Mouse (Mus musculus) midbrain, embryonic 14.5 days (tissue): ENCODE measurements around the gene Olfr1427. TPM values are rescaled to one million over a fixed set of nuclear protein-coding genes. Genes with fewer than 3 reads are reported as not detected.
"Not testable (repeated sequence)": the region's sequence is repeated elsewhere in the genome, so short reads cannot be mapped to it uniquely, and the experiment has no call there.

ENCODE experiments used
- ATAC-seq: fragments of 200-750 bp; cut with Nextera tagmentation; 2 replicates; pipeline ENCODE4 v1.8.0; 2017; ENCODE audit warnings: moderate number of reproducible peaks, moderate library complexity; ENCODE audit not compliant: low FRiP score, low TSS enrichment
- DNase-seq: peaks from one replicate; pipeline ENCODE4 v3.0.0-alpha.2; 2015
- H3K27ac ChIP-seq: fragments of 300-500 bp; sonication (generic); replicated peaks from 2 replicates; pipeline ENCODE4 v1.5.1; 2014; ENCODE audit warnings: mild to moderate bottlenecking, low read depth, low read length, moderate library complexity
- H3K27me3 ChIP-seq: fragments of 300-500 bp; sonication (generic); 2 replicates; pipeline ENCODE4 v1.6.1; 2014; ENCODE audit warnings: low read length, control low read depth, mixed read lengths; ENCODE audit not compliant: control insufficient read depth, insufficient read depth
- H3K36me3 ChIP-seq: fragments of 300-500 bp; sonication (generic); 2 replicates; pipeline ENCODE4 v1.6.1; 2014; ENCODE audit warnings: low read length, control low read depth; ENCODE audit not compliant: control insufficient read depth, insufficient read depth
- H3K4me1 ChIP-seq: fragments of 300-500 bp; sonication (generic); 2 replicates; pipeline ENCODE4 v1.6.1; 2014; ENCODE audit warnings: mild to moderate bottlenecking, antibody characterized with exemption, low read length, control low read depth; ENCODE audit not compliant: control insufficient read depth, insufficient read depth
- H3K4me2 ChIP-seq: fragments of 300-500 bp; sonication (generic); 2 replicates; pipeline ENCODE4 v1.6.1; 2014; ENCODE audit warnings: mild to moderate bottlenecking, low read length, moderate library complexity
- H3K4me3 ChIP-seq: fragments of 300-500 bp; sonication (generic); replicated peaks from 2 replicates; pipeline ENCODE4 v1.5.1; 2014; ENCODE audit warnings: low read depth, low read length
- H3K9ac ChIP-seq: fragments of 300-500 bp; sonication (generic); replicated peaks from 2 replicates; pipeline ENCODE4 v1.6.1; 2014; ENCODE audit warnings: mild to moderate bottlenecking, low read length, moderate library complexity
- H3K9me3 ChIP-seq: fragments of 300-500 bp; sonication (generic); 2 replicates; pipeline ENCODE4 v1.6.1; 2016; ENCODE audit warnings: low read length, control low read depth, mixed read lengths; ENCODE audit not compliant: control insufficient read depth
- WGBS: fragments of 180-500 bp; shearing (Covaris S2); extraction: QIAGEN DNeasy Blood & Tissue Kit; methylation state at CpG from one replicate; pipeline ENCODE4 v1.1.7; 2014; 5-methylcytosine and 5-hydroxymethylcytosine counted together
- polyA plus RNA-seq: library from polyadenylated mRNA; unstranded; fragments of >200 nt; fragmentation: Nextera tagmentation; extraction: Ambion mirVana; gene quantifications from 2 replicates; pipeline ENCODE4 v1.2.1, GENCODE M21; 2014

Gene Olfr1427
- polyA plus RNA-seq, 1 experiment from 2014 or later = not detected

GRCm38 (mm10) chr19:12091913-12092312, 11.2 kb downstream of the Olfr1427 start, which contains the start of gene Olfr1426:
Gene Olfr1426, minus strand, starts transcription at chr19:12092013.
- Histone ChIP-seq H3K4me1 (no peaks in the 10 kb centered on the region), H3K4me3 (no peak within 1 kb of the TSS), H3K27me3 (no peaks in the 10 kb centered on the region), H3K9ac (no peak within 1 kb of the TSS), H3K9me3 (no peaks in the 10 kb centered on the region), H3K27ac (no peak within 1 kb of the TSS), H3K4me2 (no peak within 1 kb of the TSS), H3K36me3 (no peaks in the 10 kb centered on the region)
- DNase-seq = no peak
- WGBS = 80% methylated on average over 1 of the region's 1 CpGs
- ATAC-seq = no peak

- H3K9me3 ChIP-seq, DNase-seq, H3K9ac ChIP-seq, H3K4me3 ChIP-seq, H3K27me3 ChIP-seq, H3K27ac ChIP-seq, H3K4me1 ChIP-seq, ATAC-seq, H3K4me2 ChIP-seq, H3K36me3 ChIP-seq: not testable (repeated sequence)
- WGBS = 79% methylated on average over 4 of the region's 4 CpGs
These were observed 25.5 kb downstream of the Olfr1427 start, which contains the start of gene Olfr1425 for GRCm38 (mm10) chr19:12077631-12078030. Gene Olfr1425, minus strand, starts transcription at chr19:12077731.

GRCm38 (mm10) chr19:12069546-12069945, 33.6 kb downstream of the Olfr1427 start:
- WGBS = 91% methylated on average over 1 of the region's 1 CpGs
- not testable (repeated sequence) for H3K27me3 ChIP-seq, ATAC-seq, H3K4me2 ChIP-seq, H3K9me3 ChIP-seq, DNase-seq, H3K4me1 ChIP-seq, H3K36me3 ChIP-seq, H3K4me3 ChIP-seq, H3K9ac ChIP-seq, H3K27ac ChIP-seq

- 85% methylated on average over 1 of the region's 1 CpGs for WGBS
- H3K4me1 ChIP-seq, H3K4me3 ChIP-seq, H3K36me3 ChIP-seq, H3K27ac ChIP-seq, DNase-seq, ATAC-seq, H3K9me3 ChIP-seq, H3K4me2 ChIP-seq, H3K27me3 ChIP-seq, H3K9ac ChIP-seq: not testable (repeated sequence)
These were observed 35.3 kb downstream of the Olfr1427 start for GRCm38 (mm10) chr19:12067806-12068205.

- not testable (repeated sequence) for H3K27me3 ChIP-seq, H3K9me3 ChIP-seq, H3K9ac ChIP-seq, H3K36me3 ChIP-seq, H3K27ac ChIP-seq, H3K4me3 ChIP-seq, H3K4me1 ChIP-seq, ATAC-seq, DNase-seq, H3K4me2 ChIP-seq
- WGBS = 83% methylated on average over 1 of the region's 1 CpGs
These were observed 40.6 kb downstream of the Olfr1427 start, which contains the start of gene Olfr1424 for GRCm38 (mm10) chr19:12062582-12062981. Gene Olfr1424, minus strand, starts transcription at chr19:12062682.

Other genes starting within 250 kb of the Olfr1427 start
- not detected in 2 replicates for gene Olfr1418, start 242.3 kb downstream of the Olfr1427 start, polyA plus RNA-seq
- gene Olfr1419, start 228.2 kb downstream of the Olfr1427 start, polyA plus RNA-seq = not detected in 2 replicates
- gene Olfr1420, start 216.8 kb downstream of the Olfr1427 start, polyA plus RNA-seq = 0.15 TPM in 1 of 2 replicates, not detected in the other
- gene Patl1, start 190.9 kb downstream of the Olfr1427 start, polyA plus RNA-seq = 19.1 and 23.1 TPM in 2 replicates
- 6.7 and 8.0 TPM in 2 replicates for gene Osbp, start 137.4 kb downstream of the Olfr1427 start, polyA plus RNA-seq
- gene Olfr1423, start 62.0 kb downstream of the Olfr1427 start, polyA plus RNA-seq = not detected in 2 replicates
- gene Olfr1424, start 40.7 kb downstream of the Olfr1427 start, polyA plus RNA-seq = not detected in 2 replicates
- gene Olfr1425, start 25.6 kb downstream of the Olfr1427 start, polyA plus RNA-seq = not detected in 2 replicates
- gene Olfr1426, start 11.3 kb downstream of the Olfr1427 start, polyA plus RNA-seq = not detected in 2 replicates
- gene Olfr1428, start 12.6 kb upstream of the Olfr1427 start, polyA plus RNA-seq = not detected in 2 replicates
- gene Olfr76, start 19.9 kb upstream of the Olfr1427 start, polyA plus RNA-seq = not detected in 2 replicates
- not detected in 2 replicates for gene Olfr1555-ps1, start 66.8 kb upstream of the Olfr1427 start, polyA plus RNA-seq
- not detected in 2 replicates for gene Olfr1431, start 97.3 kb upstream of the Olfr1427 start, polyA plus RNA-seq
- not detected in 2 replicates for gene Olfr1432, start 129.3 kb upstream of the Olfr1427 start, polyA plus RNA-seq
- not detected in 2 replicates for gene Olfr262, start 138.3 kb upstream of the Olfr1427 start, polyA plus RNA-seq
- not detected in 2 replicates for gene Olfr235, start 157.7 kb upstream of the Olfr1427 start, polyA plus RNA-seq
- gene Olfr1434, start 176.5 kb upstream of the Olfr1427 start, polyA plus RNA-seq = not detected in 2 replicates
- gene Olfr1436, start 195.8 kb upstream of the Olfr1427 start, polyA plus RNA-seq = not detected in 2 replicates
- gene Olfr1437, start 221.8 kb upstream of the Olfr1427 start, polyA plus RNA-seq = not detected in 2 replicates
- not detected in 2 replicates for gene Olfr1438-ps1, start 232.6 kb upstream of the Olfr1427 start, polyA plus RNA-seq